Mouse (Mus musculus) stomach, postnatal 0 days (tissue): ENCODE measurements around the gene Rftn1.

Source experiments
- CTCF ChIP-seq: IDR thresholded peaks from 2 replicates; pipeline ENCODE4 v1.5.1; 2016; ENCODE audit warnings: antibody characterized with exemption, low read depth, mild to moderate bottlenecking, moderate library complexity
- EP300 ChIP-seq: optimal IDR thresholded peaks from 2 replicates; pipeline ENCODE3; 2016; ENCODE audit warnings: antibody characterized with exemption

DNA sequence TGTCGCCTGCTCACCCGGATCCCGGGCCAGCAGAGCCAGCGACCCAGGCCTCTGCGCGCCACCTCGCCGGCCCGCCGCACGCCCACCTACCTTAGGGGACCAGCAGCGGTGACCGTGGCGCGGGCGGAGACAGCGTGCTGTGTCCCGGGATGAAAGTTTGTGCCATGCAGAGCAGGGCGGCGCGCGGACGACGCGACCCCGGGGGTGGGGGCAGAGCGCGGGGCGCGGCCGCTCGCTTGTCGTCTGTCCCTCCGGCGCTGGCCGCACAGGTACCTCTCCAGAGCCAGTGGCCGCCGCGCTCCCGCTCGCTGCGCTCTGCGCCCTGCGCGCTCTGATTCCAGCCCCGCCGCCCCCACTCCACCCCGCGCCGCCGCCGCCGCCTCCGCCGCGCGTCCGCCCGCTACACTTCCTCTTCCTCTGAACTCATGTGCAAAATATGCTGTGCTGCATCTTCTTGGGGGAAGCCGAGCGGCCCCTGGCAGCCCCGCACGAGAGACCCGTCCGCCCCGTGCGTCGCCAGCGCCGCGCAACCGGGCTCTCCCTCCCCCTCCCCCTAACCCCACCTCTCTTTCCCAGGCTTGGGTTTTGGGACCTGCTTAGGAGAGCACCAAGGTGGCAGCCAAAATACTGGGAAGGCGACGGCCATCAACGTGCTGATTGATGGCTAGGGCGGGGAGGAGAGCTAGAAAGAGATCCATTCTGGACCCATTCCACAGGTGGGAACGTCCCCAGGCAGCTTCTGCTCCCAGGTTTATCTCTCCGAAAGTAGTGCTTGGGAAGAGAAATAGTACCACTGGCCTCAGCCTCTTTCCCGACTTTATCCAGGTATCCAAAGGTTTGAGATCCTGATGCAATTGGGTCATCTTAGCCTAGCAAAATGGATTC is at the start of gene Rftn1:
- no peak for TF ChIP-seq CTCF
- TF ChIP-seq EP300 = no peak
